Mouse (Mus musculus) E14TG2a.4 (cell line): Measurements from ENCODE around the gene Kcnc2.

Source experiments
- H3K27me3 ChIP-seq: 2 replicates; pipeline ENCODE4 v1.6.1; 2014; ENCODE audit warnings: low read length, control low read depth; ENCODE audit not compliant: insufficient read depth
- H3K36me3 ChIP-seq: 2 replicates; pipeline ENCODE4 v1.6.1; 2014; ENCODE audit warnings: low read length, control low read depth; ENCODE audit not compliant: insufficient read depth
- H3K4me1 ChIP-seq: replicated peaks from 2 replicates; pipeline ENCODE4 v1.6.1; 2014; ENCODE audit warnings: low read depth, low read length, control low read depth
- H3K4me3 ChIP-seq: replicated peaks from 2 replicates; pipeline ENCODE4 v1.5.1; 2014; ENCODE audit warnings: mild to moderate bottlenecking, low read length
- H3K9me3 ChIP-seq: 2 replicates; pipeline ENCODE4 v1.6.1; 2014; ENCODE audit warnings: low read length, control low read depth
- CTCF ChIP-seq: conservative IDR thresholded peaks from 2 replicates; pipeline ENCODE4 v1.5.1; 2014; ENCODE audit warnings: low read length
- NANOG ChIP-seq: IDR thresholded peaks from 2 replicates; pipeline ENCODE4 v1.6.1; 2014; ENCODE audit warnings: borderline replicate concordance, low read length, mixed read lengths
- POU5F1 ChIP-seq: IDR thresholded peaks from 2 replicates; pipeline ENCODE4 v1.6.1; 2014; ENCODE audit warnings: low read length, borderline replicate concordance

Kcnc2 gene

DNA sequence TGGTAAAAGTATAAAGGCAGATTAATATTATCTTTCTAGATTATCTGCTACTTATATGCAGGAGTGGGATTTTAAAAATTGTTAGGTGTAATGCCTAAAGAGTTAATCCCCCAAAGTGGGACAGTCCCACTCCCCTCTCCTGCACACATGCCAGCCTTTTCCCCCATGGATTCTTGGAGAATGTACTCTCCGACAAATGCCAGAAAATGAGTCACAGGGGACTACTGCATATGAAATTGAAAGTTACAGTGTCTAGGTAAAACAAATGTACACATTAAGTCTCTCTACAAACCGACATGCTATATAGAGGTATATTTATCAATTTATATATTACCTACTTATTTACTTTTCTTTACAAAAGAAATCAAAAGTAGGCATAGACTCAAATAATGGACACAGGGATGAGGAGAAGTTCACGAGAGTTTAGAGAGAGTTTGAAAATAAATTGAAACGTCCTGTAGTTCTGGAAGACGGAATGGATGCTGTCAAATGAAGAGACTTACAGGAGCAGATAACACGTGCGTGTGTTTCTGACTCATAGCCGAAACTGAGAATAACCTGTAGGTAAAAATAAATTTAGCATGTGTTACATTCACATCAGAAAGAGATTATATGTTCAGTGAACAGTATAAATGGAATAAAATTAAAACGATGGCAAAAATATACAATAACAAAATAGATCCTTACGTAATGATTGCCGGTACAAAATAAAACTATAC lies 213.6 kb downstream of the Kcnc2 start:
- Histone ChIP-seq H3K9me3 (no peaks in the 10 kb centered on the region), H3K27me3 (no peaks in the 10 kb centered on the region), H3K4me1 (no peaks in the 10 kb centered on the region), H3K36me3 (no peaks in the 10 kb centered on the region), H3K4me3 (no peak overlapping the region)
- no peak for TF ChIP-seq NANOG
- TF ChIP-seq POU5F1, result no peak
- TF ChIP-seq CTCF, result no peak

- Histone ChIP-seq H3K36me3 (no peaks in the 10 kb centered on the region), H3K27me3 (no peaks in the 10 kb centered on the region), H3K4me3 (no peak overlapping the region), H3K4me1 (no peaks in the 10 kb centered on the region), H3K9me3 (no peaks in the 10 kb centered on the region)
- TF ChIP-seq POU5F1, result no peak
- no peak for TF ChIP-seq CTCF
- TF ChIP-seq NANOG, result no peak
These were observed 214.9 kb downstream of the Kcnc2 start for GRCm38 (mm10) chr10:112485819-112486218.

GRCm38 (mm10) chr10:112488751-112489150 lies 217.8 kb downstream of the Kcnc2 start:
- Histone ChIP-seq H3K9me3 (0 out of 2 replicates have a peak, but pooled peaks cover 4% of the 10 kb centered on the region), H3K4me3 (no peak overlapping the region), H3K27me3 (no peaks in the 10 kb centered on the region), H3K4me1 (no peaks in the 10 kb centered on the region), H3K36me3 (no peaks in the 10 kb centered on the region)
- no peak for TF ChIP-seq NANOG
- TF ChIP-seq CTCF, result no peak
- no peak for TF ChIP-seq POU5F1
